Comparison of ENCODE assay signal across 10 mouse cellular contexts in the genomic region with DNA sequence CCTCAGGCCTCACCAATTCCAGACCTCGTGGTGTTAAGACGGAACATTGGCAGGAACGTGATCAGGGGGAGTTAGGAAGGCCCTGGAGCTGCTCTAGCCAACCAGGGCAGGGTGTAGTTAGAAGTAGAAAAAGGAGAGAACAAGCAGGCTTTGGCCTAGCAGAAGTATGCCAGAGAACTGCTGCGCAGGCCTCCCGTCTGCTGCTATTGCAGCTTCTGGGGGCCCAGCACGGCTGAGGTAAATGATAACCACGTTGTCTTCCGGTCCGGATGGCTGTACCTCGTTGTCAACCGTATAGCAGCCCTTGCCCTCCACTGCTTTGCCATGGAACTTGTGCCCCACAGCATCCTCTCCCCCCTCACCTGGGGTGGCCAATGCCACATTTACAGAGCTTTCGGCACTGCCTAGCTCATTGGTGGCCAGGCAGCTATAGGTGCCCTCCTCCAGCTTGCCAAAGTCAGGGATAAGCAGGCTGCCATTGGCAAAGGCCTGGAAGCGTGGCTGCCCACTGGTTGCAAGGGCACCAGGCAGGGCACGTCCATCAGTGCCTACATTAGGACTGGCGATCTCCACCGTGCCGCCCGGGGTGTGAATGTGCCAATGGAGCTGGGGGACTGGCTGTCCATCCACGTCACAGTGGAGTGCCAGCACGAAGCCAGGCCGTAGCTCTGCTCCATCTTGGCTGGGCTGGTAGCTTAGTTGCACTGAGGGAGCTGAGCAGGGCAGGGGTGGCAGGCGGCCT. TPM values are rescaled to one million over a fixed set of nuclear protein-coding genes. Genes with fewer than 3 reads are reported as not detected.
DNase-seq lines count a peak whose midpoint lies in the region; ATAC-seq and TF ChIP-seq lines count a peak whose summit lies in the region.
"Had no signal": no experiment of that assay in that cellular context is flagged by ENCODE, and none has a peak within 500 bp of the region (broad histone marks: within the 10 kb centered on the region; RNA-seq: fewer than 3 reads in every experiment).

No protein-coding gene starts in this region.

- ATAC-seq in heart, postnatal 0 days (ENCODE audit: insufficient read depth, low read depth): no peak
- ATAC-seq in intestine, embryonic 16.5 days: no peak
- no peak for ATAC-seq in erythroblast, adult 5-6 weeks (replicated peaks; ENCODE audit: low FRiP score, poor library complexity, severe bottlenecking)

- WGBS in heart, postnatal 0 days: 87% methylated on average over 22 of the region's 22 CpGs
- 81% methylated on average over 22 of the region's 22 CpGs for WGBS in intestine, embryonic 16.5 days

- H3K4me1 ChIP-seq in heart, postnatal 0 days (ENCODE audit: control insufficient read depth, insufficient read depth): peaks cover 5% of the 10 kb centered on the region; the same call in 1 of the 2 replicates
- H3K4me1 ChIP-seq in intestine, embryonic 16.5 days (ENCODE audit: control insufficient read depth, insufficient read depth, low read length): peaks cover 53% of the 10 kb centered on the region

- no peak overlapping the region for H3K9ac ChIP-seq in heart, postnatal 0 days (replicated peaks; ENCODE audit: low read depth, low read length)
- peak overlapping the region; percentile 64 for H3K9ac ChIP-seq in intestine, embryonic 16.5 days (ENCODE audit: low read depth, low read length)

- no peaks in the 10 kb centered on the region for H3K9me3 ChIP-seq in heart, postnatal 0 days (replicated peaks; ENCODE audit: control insufficient read depth, low read length)
- no peaks in the 10 kb centered on the region for H3K9me3 ChIP-seq in intestine, embryonic 16.5 days (ENCODE audit: control insufficient read depth, low read length)

- no peak overlapping the region for H3K27ac ChIP-seq in heart, postnatal 0 days (ENCODE audit: low read depth)
- peak overlapping the region; percentile 98 for H3K27ac ChIP-seq in intestine, embryonic 16.5 days (ENCODE audit: low read length)

- TF ChIP-seq CTCF in heart, postnatal 0 days (IDR thresholded peaks at IDR 0.05; ENCODE audit: low read depth): no peak

- H3K27me3 ChIP-seq in heart, postnatal 0 days (ENCODE audit: control insufficient read depth, insufficient read depth, low read length): no peaks in the 10 kb centered on the region
- H3K27me3 ChIP-seq in intestine, embryonic 16.5 days (replicated peaks; ENCODE audit: control insufficient read depth, insufficient read depth, low read length): no peaks in the 10 kb centered on the region

- H3K4me3 ChIP-seq in heart, postnatal 0 days (ENCODE audit: low read depth, low read length): no peak overlapping the region
- peak overlapping the region; percentile 44 for H3K4me3 ChIP-seq in intestine, embryonic 16.5 days (ENCODE audit: low read length)

- no peak for TF ChIP-seq EP300 in heart, postnatal 0 days (IDR thresholded peaks at IDR 0.05; ENCODE audit: low read depth)

- no peak for DNase-seq in heart, postnatal 0 days (ENCODE audit: low spot score)
- DNase-seq in heart, adult 9 months (ENCODE audit: low spot score in 2 of 2): no peak
- peak; percentile 18 for DNase-seq in thymus, postnatal 14 days
- DNase-seq in thymus, adult 18-20 months: no peak
- DNase-seq in cerebellum, postnatal 36 days: no peak
- DNase-seq: lung, postnatal 14 days; right cerebral cortex, postnatal 14 days; thymus, adult 2 months had no signal

- H3K4me2 ChIP-seq in heart, postnatal 0 days (ENCODE audit: low read depth, low read length): 0 out of 2 replicates have a peak overlapping the region, but pooled peaks have one; percentile 40
- H3K4me2 ChIP-seq in intestine, embryonic 16.5 days (ENCODE audit: low read depth, low read length): peak overlapping the region; percentile 67

- no peaks in the 10 kb centered on the region for H3K36me3 ChIP-seq in heart, postnatal 0 days (replicated peaks; ENCODE audit: control insufficient read depth, insufficient read depth, low read length)
- H3K36me3 ChIP-seq in intestine, embryonic 16.5 days (ENCODE audit: control insufficient read depth, insufficient read depth, low read length): no peaks in the 10 kb centered on the region

RNA-seq across cellular contexts. Expression of gene Ccdc33, which starts 38.4 kb away (rescaled TPM):
- not detected in 2 replicates for total RNA-seq in heart, postnatal 0 days (2014; rRNA removed; ENCODE audit: low replicate concordance)
- 0.25 TPM in 1 of 2 replicates, not detected in the other for polyA plus RNA-seq in heart, postnatal 0 days (2015; fragmentation: Nextera tagmentation; extraction: Ambion mirVana)
- 0.39 and 0.82 TPM in 2 replicates for polyA plus RNA-seq in intestine, embryonic 16.5 days (2015; fragmentation: Nextera tagmentation; extraction: Ambion mirVana)
- not detected in 2 replicates for total RNA-seq in erythroblast, adult 5-6 weeks (2015; ENCODE audit: low replicate concordance)
- not detected in 2 replicates for total RNA-seq in erythroblast, adult 5-6 weeks (2017; ENCODE audit: low replicate concordance)

RNA-seq across cellular contexts. Expression of gene Islr, which starts 47.1 kb away (rescaled TPM):
- total RNA-seq in heart, postnatal 0 days (2014; rRNA removed; ENCODE audit: low replicate concordance): 21.1 and 39.9 TPM in 2 replicates
- polyA plus RNA-seq in heart, postnatal 0 days (2015; fragmentation: Nextera tagmentation; extraction: Ambion mirVana): 14.4 and 16.3 TPM in 2 replicates
- 70.7 and 77.5 TPM in 2 replicates for polyA plus RNA-seq in intestine, embryonic 16.5 days (2015; fragmentation: Nextera tagmentation; extraction: Ambion mirVana)
- total RNA-seq in erythroblast, adult 5-6 weeks (2015; ENCODE audit: low replicate concordance): 0.63 TPM in 1 of 2 replicates, not detected in the other
- not detected in 2 replicates for total RNA-seq in erythroblast, adult 5-6 weeks (2017; ENCODE audit: low replicate concordance)

RNA-seq across cellular contexts. Expression of gene Islr2, which starts 47.1 kb away (rescaled TPM):
- total RNA-seq in heart, postnatal 0 days (2014; rRNA removed; ENCODE audit: low replicate concordance): 0.69 and 0.89 TPM in 2 replicates
- polyA plus RNA-seq in heart, postnatal 0 days (2015; fragmentation: Nextera tagmentation; extraction: Ambion mirVana): 0.08 TPM in 1 of 2 replicates, not detected in the other
- polyA plus RNA-seq in intestine, embryonic 16.5 days (2015; fragmentation: Nextera tagmentation; extraction: Ambion mirVana): 0.83 and 1.0 TPM in 2 replicates
- not detected in 2 replicates for total RNA-seq in erythroblast, adult 5-6 weeks (2015; ENCODE audit: low replicate concordance)
- total RNA-seq in erythroblast, adult 5-6 weeks (2017; ENCODE audit: low replicate concordance): not detected in 2 replicates

Comparison
In these comparisons a context has a peak if more than half of its experiments do, and no peak if none do; other contexts are left out.
1. RNA of gene Islr, which starts 47.1 kb away (total RNA-seq): 21.1 to 39.9 TPM in heart, postnatal 0 days; 0.63 TPM in erythroblast, adult 5-6 weeks; every median in the first group is over 10 times any median in the second.